Mouse (Mus musculus): ENCODE data around the gene Iqschfp. TPM values are rescaled to one million over a fixed set of nuclear protein-coding genes. Genes with fewer than 3 reads are reported as not detected.
A peak's percentile ranks its signal among the peaks of the same experiment; 100 is the strongest.

Gene Iqschfp
- polyA plus RNA-seq, 1 experiment from 2014 or later = 0.12 TPM

DNA sequence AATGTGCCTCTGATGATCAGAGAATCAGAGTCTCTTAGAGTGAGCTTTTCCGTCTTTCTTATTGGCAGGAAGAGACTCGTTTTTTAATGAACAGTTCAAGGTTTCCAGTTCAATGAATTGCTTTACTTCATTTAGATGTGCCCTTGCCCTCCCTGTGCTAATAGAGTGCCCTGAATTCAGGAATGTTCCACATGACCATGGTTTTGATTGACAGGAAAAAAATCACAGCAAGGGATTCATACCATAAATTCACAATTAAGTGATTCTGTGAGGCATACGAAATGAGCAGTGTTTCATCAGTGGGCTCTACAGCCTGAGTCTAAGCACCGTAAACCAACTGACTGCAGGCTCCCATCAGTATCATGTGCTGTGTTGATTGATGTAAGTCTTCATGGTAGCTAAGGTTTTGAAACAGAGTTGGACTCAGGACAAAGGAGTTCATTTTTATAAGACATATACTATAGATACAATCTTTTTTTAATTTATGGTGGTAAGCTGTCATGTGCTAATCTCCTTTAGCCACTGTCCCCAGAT, 312.0 kb downstream of the Iqschfp start:
- H3K4me1 ChIP-seq (replicated peaks) = peaks cover 22% of the 10 kb centered on the region
- DNase-seq (ENCODE audit: low spot score) = no peak
- 0 out of 2 replicates have a peak overlapping the region, but pooled peaks have one; percentile 5 for H3K27ac ChIP-seq
- no peaks in the 10 kb centered on the region for H3K27me3 ChIP-seq (ENCODE audit: insufficient read depth, poor library complexity, severe bottlenecking)
- no peaks in the 10 kb centered on the region for H3K36me3 ChIP-seq
- 70% methylated on average over 4 of the region's 4 CpGs for WGBS
- no peaks in the 10 kb centered on the region for H3K9me3 ChIP-seq
- no peak overlapping the region for H3K4me3 ChIP-seq

- H3K27ac ChIP-seq = no peak overlapping the region
- H3K4me3 ChIP-seq = no peak overlapping the region
- WGBS = 75% methylated on average over 4 of the region's 4 CpGs
- no peaks in the 10 kb centered on the region for H3K27me3 ChIP-seq (ENCODE audit: insufficient read depth, poor library complexity, severe bottlenecking)
- H3K9me3 ChIP-seq = no peaks in the 10 kb centered on the region
- DNase-seq (ENCODE audit: low spot score) = no peak
- no peaks in the 10 kb centered on the region for H3K36me3 ChIP-seq
- H3K4me1 ChIP-seq (replicated peaks) = no peaks in the 10 kb centered on the region
Observed at GRCm38 (mm10) chr3:68210422-68210821, 318.4 kb downstream of the Iqschfp start.

DNA sequence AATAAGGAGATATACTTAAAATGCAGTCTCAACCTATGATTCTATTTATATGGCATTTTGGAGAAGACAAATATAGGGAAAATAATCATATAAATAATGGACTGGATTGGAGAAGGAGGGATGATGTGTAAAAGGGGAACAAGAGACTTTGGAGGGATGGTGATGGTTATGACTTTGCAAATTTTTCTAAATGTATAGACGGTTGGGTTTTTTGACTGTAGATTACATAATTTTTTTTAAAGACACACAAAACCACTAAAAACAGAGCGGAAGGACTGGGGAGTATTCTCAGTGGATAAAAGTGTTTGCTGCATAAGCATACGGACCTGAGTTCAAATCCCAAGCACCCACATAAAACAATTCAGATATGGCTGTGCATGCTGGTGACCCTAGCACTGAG, 329.4 kb downstream of the Iqschfp start:
- Histone ChIP-seq H3K36me3 (no peaks in the 10 kb centered on the region), H3K27me3 (ENCODE audit: insufficient read depth, poor library complexity, severe bottlenecking) (no peaks in the 10 kb centered on the region), H3K4me1 (replicated peaks) (no peaks in the 10 kb centered on the region), H3K27ac (no peak overlapping the region), H3K4me3 (no peak overlapping the region), H3K9me3 (no peaks in the 10 kb centered on the region)
- WGBS = 93% methylated on average over 3 of the region's 3 CpGs
- DNase-seq (ENCODE audit: low spot score) = no peak

- 85% methylated on average over 2 of the region's 2 CpGs for WGBS
- H3K36me3 ChIP-seq = no peaks in the 10 kb centered on the region
- H3K4me1 ChIP-seq (replicated peaks) = no peaks in the 10 kb centered on the region
- DNase-seq (ENCODE audit: low spot score) = no peak
- H3K4me3 ChIP-seq = no peak overlapping the region
- no peaks in the 10 kb centered on the region for H3K9me3 ChIP-seq
- H3K27me3 ChIP-seq (ENCODE audit: insufficient read depth, poor library complexity, severe bottlenecking) = no peaks in the 10 kb centered on the region
- no peak overlapping the region for H3K27ac ChIP-seq
Observed at GRCm38 (mm10) chr3:68239887-68240286, 347.9 kb downstream of the Iqschfp start.

- Histone ChIP-seq H3K36me3 (no peaks in the 10 kb centered on the region), H3K4me1 (replicated peaks) (no peaks in the 10 kb centered on the region), H3K9me3 (no peaks in the 10 kb centered on the region), H3K4me3 (no peak overlapping the region), H3K27me3 (ENCODE audit: insufficient read depth, poor library complexity, severe bottlenecking) (no peaks in the 10 kb centered on the region), H3K27ac (no peak overlapping the region)
- DNase-seq (ENCODE audit: low spot score) = no peak
- 66% methylated on average over 3 of the region's 3 CpGs for WGBS
Observed at GRCm38 (mm10) chr3:68243239-68243638, 351.2 kb downstream of the Iqschfp start.

DNA sequence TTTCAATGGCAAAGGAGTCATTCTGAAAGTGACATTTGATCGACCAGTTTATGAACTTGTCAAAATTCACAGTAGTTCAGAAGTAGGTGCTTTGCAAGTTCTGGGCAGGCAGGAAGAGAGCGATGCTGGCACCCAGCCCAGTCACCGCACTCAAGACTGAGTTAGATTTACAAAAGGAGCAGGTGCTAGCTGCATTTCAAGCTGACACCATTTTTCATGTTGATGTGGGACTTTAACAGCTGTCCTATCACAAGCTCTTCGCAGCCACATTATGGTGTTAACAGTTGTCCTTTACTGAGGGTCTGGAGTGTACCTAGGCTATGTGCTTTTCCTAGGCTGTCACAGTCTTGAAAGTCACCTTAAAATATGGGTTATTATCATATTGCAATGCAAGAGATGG, 354.1 kb downstream of the Iqschfp start:
- 90% methylated on average over 4 of the region's 4 CpGs for WGBS
- no peak for DNase-seq (ENCODE audit: low spot score)
- Histone ChIP-seq H3K9me3 (no peaks in the 10 kb centered on the region), H3K27me3 (ENCODE audit: insufficient read depth, poor library complexity, severe bottlenecking) (no peaks in the 10 kb centered on the region), H3K27ac (no peak overlapping the region), H3K4me1 (replicated peaks) (no peaks in the 10 kb centered on the region), H3K4me3 (no peak overlapping the region), H3K36me3 (no peaks in the 10 kb centered on the region)

GRCm38 (mm10) chr3:68250589-68250988, 358.6 kb downstream of the Iqschfp start:
- Histone ChIP-seq H3K27me3 (ENCODE audit: insufficient read depth, poor library complexity, severe bottlenecking) (no peaks in the 10 kb centered on the region), H3K4me1 (replicated peaks) (peaks cover 7% of the 10 kb centered on the region), H3K27ac (no peak overlapping the region), H3K36me3 (no peaks in the 10 kb centered on the region), H3K4me3 (no peak overlapping the region), H3K9me3 (no peaks in the 10 kb centered on the region)
- DNase-seq (ENCODE audit: low spot score) = no peak
- WGBS = 78% methylated on average over 2 of the region's 2 CpGs

GRCm38 (mm10) chr3:68252335-68252734, 360.3 kb downstream of the Iqschfp start:
- DNase-seq (ENCODE audit: low spot score) = no peak
- no peaks in the 10 kb centered on the region for H3K9me3 ChIP-seq
- WGBS = 35% methylated on average over 1 of the region's 1 CpGs
- no peak overlapping the region for H3K4me3 ChIP-seq
- H3K27me3 ChIP-seq (ENCODE audit: insufficient read depth, poor library complexity, severe bottlenecking) = no peaks in the 10 kb centered on the region
- no peak overlapping the region for H3K27ac ChIP-seq
- H3K36me3 ChIP-seq = no peaks in the 10 kb centered on the region
- peaks cover 7% of the 10 kb centered on the region for H3K4me1 ChIP-seq (replicated peaks)

GRCm38 (mm10) chr3:68262304-68262703, 370.3 kb downstream of the Iqschfp start:
- Histone ChIP-seq H3K27me3 (ENCODE audit: insufficient read depth, poor library complexity, severe bottlenecking) (no peaks in the 10 kb centered on the region), H3K36me3 (no peaks in the 10 kb centered on the region), H3K27ac (no peak overlapping the region), H3K4me1 (replicated peaks) (no peaks in the 10 kb centered on the region), H3K9me3 (no peaks in the 10 kb centered on the region), H3K4me3 (no peak overlapping the region)
- WGBS = 82% methylated on average over 6 of the region's 6 CpGs
- no peak for DNase-seq (ENCODE audit: low spot score)

DNA sequence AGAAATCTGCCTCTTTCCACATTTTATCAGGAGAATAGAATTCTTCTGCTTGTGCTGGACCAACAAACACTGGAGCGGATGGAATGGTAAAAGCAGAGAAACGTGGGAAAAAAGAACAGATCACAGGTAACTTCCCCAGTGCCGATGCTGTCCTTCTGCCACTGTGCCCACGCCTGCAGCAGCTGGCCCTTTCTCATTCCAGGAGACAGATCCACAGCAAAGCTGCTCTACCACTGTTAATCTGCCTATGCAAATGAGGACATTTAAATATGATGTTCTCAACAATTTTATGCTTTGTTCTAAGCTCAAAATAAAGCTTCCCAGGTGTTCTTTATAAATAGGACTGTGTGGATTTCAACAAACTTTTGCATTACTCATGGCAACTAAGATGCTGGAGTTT, 375.9 kb downstream of the Iqschfp start:
- 86% methylated on average over 4 of the region's 4 CpGs for WGBS
- no peaks in the 10 kb centered on the region for H3K27me3 ChIP-seq (ENCODE audit: insufficient read depth, poor library complexity, severe bottlenecking)
- H3K4me3 ChIP-seq = no peak overlapping the region
- 0 out of 2 replicates have a peak, but pooled peaks cover 3% of the 10 kb centered on the region for H3K9me3 ChIP-seq
- DNase-seq (ENCODE audit: low spot score) = no peak
- peaks cover 11% of the 10 kb centered on the region; the same call in 1 of the 2 replicates for H3K4me1 ChIP-seq (replicated peaks)
- no peak overlapping the region for H3K27ac ChIP-seq
- H3K36me3 ChIP-seq = no peaks in the 10 kb centered on the region

GRCm38 (mm10) chr3:68269251-68269650, 377.2 kb downstream of the Iqschfp start:
- peak; percentile 41 for DNase-seq (ENCODE audit: low spot score)
- H3K4me3 ChIP-seq = no peak overlapping the region
- 0 out of 2 replicates have a peak, but pooled peaks cover 3% of the 10 kb centered on the region for H3K9me3 ChIP-seq
- H3K27me3 ChIP-seq (ENCODE audit: insufficient read depth, poor library complexity, severe bottlenecking) = no peaks in the 10 kb centered on the region
- H3K27ac ChIP-seq = peak overlapping the region; percentile 71
- H3K36me3 ChIP-seq = no peaks in the 10 kb centered on the region
- 59% methylated on average over 4 of the region's 4 CpGs for WGBS
- peaks cover 11% of the 10 kb centered on the region; the same call in 1 of the 2 replicates for H3K4me1 ChIP-seq (replicated peaks)

DNA sequence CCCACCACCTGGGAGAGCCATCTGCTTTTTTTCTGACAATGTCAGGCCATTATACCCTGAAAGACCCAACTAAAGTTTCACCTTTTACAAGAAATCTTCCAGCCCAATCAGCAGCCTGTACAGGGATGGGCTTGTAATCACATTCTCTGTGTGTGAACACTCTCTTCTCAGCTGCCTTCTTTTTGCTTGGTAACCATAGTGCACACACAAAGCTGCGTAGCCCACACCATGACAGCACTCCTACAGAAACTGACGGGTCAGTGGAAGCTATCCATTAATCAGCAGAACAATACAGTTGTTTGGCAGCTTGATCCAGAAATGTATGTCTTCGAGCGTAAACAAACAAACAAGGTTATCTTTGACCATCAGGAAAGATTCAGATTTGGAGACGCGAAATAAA, 378.2 kb downstream of the Iqschfp start:
- H3K4me1 ChIP-seq (replicated peaks) = peaks cover 11% of the 10 kb centered on the region; the same call in 1 of the 2 replicates
- no peak overlapping the region for H3K4me3 ChIP-seq
- H3K36me3 ChIP-seq = no peaks in the 10 kb centered on the region
- 0 out of 2 replicates have a peak, but pooled peaks cover 3% of the 10 kb centered on the region for H3K9me3 ChIP-seq
- DNase-seq (ENCODE audit: low spot score) = peak; percentile 7
- peak overlapping the region; percentile 13 for H3K27ac ChIP-seq
- H3K27me3 ChIP-seq (ENCODE audit: insufficient read depth, poor library complexity, severe bottlenecking) = no peaks in the 10 kb centered on the region
- 74% methylated on average over 6 of the region's 6 CpGs for WGBS

- H3K4me1 ChIP-seq (replicated peaks) = peaks cover 11% of the 10 kb centered on the region; the same call in 1 of the 2 replicates
- no peaks in the 10 kb centered on the region for H3K36me3 ChIP-seq
- 0 out of 2 replicates have a peak, but pooled peaks cover 3% of the 10 kb centered on the region for H3K9me3 ChIP-seq
- no peaks in the 10 kb centered on the region for H3K27me3 ChIP-seq (ENCODE audit: insufficient read depth, poor library complexity, severe bottlenecking)
- no peak overlapping the region for H3K27ac ChIP-seq
- 46% methylated on average over 3 of the region's 3 CpGs for WGBS
- peak; percentile 15 for DNase-seq (ENCODE audit: low spot score)
- no peak overlapping the region for H3K4me3 ChIP-seq
Observed at GRCm38 (mm10) chr3:68271457-68271856, 379.4 kb downstream of the Iqschfp start.

DNA sequence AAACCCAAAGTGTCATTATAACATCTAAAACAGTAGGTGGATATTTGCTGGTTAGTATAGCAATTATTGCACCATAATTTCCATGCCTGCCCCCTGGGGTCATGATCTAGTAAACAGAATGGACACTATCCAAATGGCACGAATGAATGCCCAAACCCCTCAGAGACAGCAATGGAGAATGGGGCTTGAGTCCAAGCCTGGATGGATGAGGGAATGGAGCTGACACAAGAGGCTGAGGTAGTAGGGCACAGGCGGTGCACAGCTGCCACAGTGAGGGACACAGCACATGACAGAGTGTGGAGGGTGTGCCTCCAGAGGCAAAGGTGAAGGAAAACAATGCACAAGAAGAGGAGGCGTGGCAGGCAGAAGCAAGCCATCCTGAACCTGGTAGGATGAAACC, 379.8 kb downstream of the Iqschfp start:
- peaks cover 11% of the 10 kb centered on the region; the same call in 1 of the 2 replicates for H3K4me1 ChIP-seq (replicated peaks)
- H3K4me3 ChIP-seq = no peak overlapping the region
- 58% methylated on average over 3 of the region's 3 CpGs for WGBS
- DNase-seq (ENCODE audit: low spot score) = peak; percentile 36
- no peaks in the 10 kb centered on the region for H3K27me3 ChIP-seq (ENCODE audit: insufficient read depth, poor library complexity, severe bottlenecking)
- no peak overlapping the region for H3K27ac ChIP-seq
- H3K9me3 ChIP-seq = 0 out of 2 replicates have a peak, but pooled peaks cover 3% of the 10 kb centered on the region
- no peaks in the 10 kb centered on the region for H3K36me3 ChIP-seq
